Mouse (Mus musculus): ENCODE data around the gene Hist1h2bf. TPM values are rescaled to one million over a fixed set of nuclear protein-coding genes. Genes with fewer than 3 reads are reported as not detected.
"Not testable (repeated sequence)": the region's sequence is repeated elsewhere in the genome, so short reads cannot be mapped to it uniquely, and the experiment has no call there.

Hist1h2bf gene
- polyA plus RNA-seq, 2 experiments = 3.4 to 15.9 TPM

GRCm38 (mm10) chr13:23595622-23596372, 21.8 kb upstream of the Hist1h2bf start:
- Histone ChIP-seq H3K27ac (peak overlapping the region; percentile 97), H3K4me1 (replicated peaks; ENCODE audit: control insufficient read depth in 2 of 2, insufficient read depth in 2 of 2, low read length in 1 of 2) (peaks cover 44 to 48% of the 10 kb centered on the region in 2 experiments), H3K4me3 (ENCODE audit: insufficient read depth in 1 of 2, low read depth in 2 of 2, low read length in 2 of 2) (peak overlapping the region in 1 of 2 experiments; percentile 10; a peak in 1 of 4 replicates)

GRCm38 (mm10) chr13:23595185-23595584, 21.2 kb upstream of the Hist1h2bf start:
- H3K4me2 ChIP-seq (ENCODE audit: low read depth) = peak overlapping the region; percentile 63
- TF ChIP-seq CTCF (IDR thresholded peaks at IDR 0.05; ENCODE audit: low read depth) (no peak), EP300 (IDR thresholded peaks at IDR 0.05; ENCODE audit: low read depth) (no peak)
- ATAC-seq (ENCODE audit: insufficient read depth) (peak; percentile 27; the same call in 1 of the 2 replicates), DNase-seq (ENCODE audit: low read depth in 3 of 3, low spot score in 3 of 3) (no peak)
- peak overlapping the region; percentile 76 for H3K9ac ChIP-seq (replicated peaks)
- H3K27ac ChIP-seq = peak overlapping the region; percentile 97
- H3K9me3 ChIP-seq (ENCODE audit: control insufficient read depth, low read length) = no peaks in the 10 kb centered on the region
- no peaks in the 10 kb centered on the region for H3K36me3 ChIP-seq (replicated peaks; ENCODE audit: control insufficient read depth, insufficient read depth, low read depth)
- peaks cover 44 to 48% of the 10 kb centered on the region in 2 experiments for H3K4me1 ChIP-seq (replicated peaks; ENCODE audit: control insufficient read depth in 2 of 2, insufficient read depth in 2 of 2, low read length in 1 of 2)
- no peak overlapping the region; a peak in 1 of 4 replicates for H3K4me3 ChIP-seq (ENCODE audit: insufficient read depth in 1 of 2, low read depth in 2 of 2, low read length in 2 of 2)
- H3K27me3 ChIP-seq (ENCODE audit: control insufficient read depth, insufficient read depth, low read length) = no peaks in the 10 kb centered on the region
- 14% methylated on average over 2 of the region's 2 CpGs for WGBS (ENCODE audit: insufficient replicate concordance)

More at GRCm38 (mm10) chr13:23595622-23596372, 21.8 kb upstream of the Hist1h2bf start:
- Histone ChIP-seq H3K9ac (replicated peaks) (peak overlapping the region; percentile 76), H3K27me3 (ENCODE audit: control insufficient read depth, insufficient read depth, low read length) (no peaks in the 10 kb centered on the region), H3K36me3 (replicated peaks; ENCODE audit: control insufficient read depth, insufficient read depth, low read depth) (no peaks in the 10 kb centered on the region), H3K4me2 (ENCODE audit: low read depth) (peak overlapping the region; percentile 63), H3K9me3 (ENCODE audit: control insufficient read depth, low read length) (no peaks in the 10 kb centered on the region)
- TF ChIP-seq EP300 (IDR thresholded peaks at IDR 0.05; ENCODE audit: low read depth) (peak; percentile 87), CTCF (IDR thresholded peaks at IDR 0.05; ENCODE audit: low read depth) (no peak)
- ATAC-seq (ENCODE audit: insufficient read depth) = peak; percentile 94
- WGBS (ENCODE audit: insufficient replicate concordance) = 29% methylated on average over 7 of the region's 7 CpGs
- peak in 2 of 3 experiments; percentile 70 to 74 for DNase-seq (ENCODE audit: low read depth in 3 of 3, low spot score in 3 of 3)

- TF ChIP-seq CTCF (IDR thresholded peaks at IDR 0.05; ENCODE audit: low read depth) = no peak
- no peak for TF ChIP-seq EP300 (IDR thresholded peaks at IDR 0.05; ENCODE audit: low read depth)
- H3K9ac ChIP-seq (replicated peaks) = peak overlapping the region; percentile 49
Observed at GRCm38 (mm10) chr13:23593051-23593770, 19.2 kb upstream of the Hist1h2bf start.

GRCm38 (mm10) chr13:23592614-23593013, 18.6 kb upstream of the Hist1h2bf start:
- H3K4me2 ChIP-seq (ENCODE audit: low read depth) = no peak overlapping the region; the same call in 1 of the 2 replicates
- peak overlapping the region; percentile 49 for H3K9ac ChIP-seq (replicated peaks)
- H3K4me3 ChIP-seq (ENCODE audit: insufficient read depth in 1 of 2, low read depth in 2 of 2, low read length in 2 of 2) = no peak overlapping the region
- no peaks in the 10 kb centered on the region for H3K27me3 ChIP-seq (ENCODE audit: control insufficient read depth, insufficient read depth, low read length)
- no peaks in the 10 kb centered on the region for H3K9me3 ChIP-seq (ENCODE audit: control insufficient read depth, low read length)
- H3K4me1 ChIP-seq (replicated peaks; ENCODE audit: control insufficient read depth in 2 of 2, insufficient read depth in 2 of 2, low read length in 1 of 2) = peaks cover 43 to 46% of the 10 kb centered on the region in 2 experiments
- WGBS (ENCODE audit: insufficient replicate concordance) = 71% methylated on average over 7 of the region's 7 CpGs
- TF ChIP-seq CTCF (IDR thresholded peaks at IDR 0.05; ENCODE audit: low read depth) (no peak), EP300 (IDR thresholded peaks at IDR 0.05; ENCODE audit: low read depth) (no peak)
- no peak for DNase-seq (ENCODE audit: low read depth in 3 of 3, low spot score in 3 of 3)
- H3K36me3 ChIP-seq (replicated peaks; ENCODE audit: control insufficient read depth, insufficient read depth, low read depth) = no peaks in the 10 kb centered on the region
- no peak for ATAC-seq (ENCODE audit: insufficient read depth)
- peak overlapping the region; percentile 78 for H3K27ac ChIP-seq

More at GRCm38 (mm10) chr13:23593051-23593770, 19.2 kb upstream of the Hist1h2bf start:
- Histone ChIP-seq H3K27ac (peak overlapping the region; percentile 78), H3K9me3 (ENCODE audit: control insufficient read depth, low read length) (no peaks in the 10 kb centered on the region), H3K4me3 (ENCODE audit: insufficient read depth in 1 of 2, low read depth in 2 of 2, low read length in 2 of 2) (no peak overlapping the region), H3K27me3 (ENCODE audit: control insufficient read depth, insufficient read depth, low read length) (no peaks in the 10 kb centered on the region), H3K4me2 (ENCODE audit: low read depth) (peak overlapping the region; percentile 29), H3K4me1 (replicated peaks; ENCODE audit: control insufficient read depth in 2 of 2, insufficient read depth in 2 of 2, low read length in 1 of 2) (peaks cover 44 to 48% of the 10 kb centered on the region in 2 experiments), H3K36me3 (replicated peaks; ENCODE audit: control insufficient read depth, insufficient read depth, low read depth) (no peaks in the 10 kb centered on the region)
- DNase-seq (ENCODE audit: low read depth in 3 of 3, low spot score in 3 of 3) = no peak
- 8% methylated on average over 5 of the region's 5 CpGs for WGBS (ENCODE audit: insufficient replicate concordance)
- no peak for ATAC-seq (ENCODE audit: insufficient read depth)

- H3K9ac ChIP-seq (replicated peaks) = not testable (repeated sequence)
Observed at GRCm38 (mm10) chr13:23591886-23592285, 17.9 kb upstream of the Hist1h2bf start.

More at GRCm38 (mm10) chr13:23591886-23592285, 17.9 kb upstream of the Hist1h2bf start:
- not testable (repeated sequence) for DNase-seq (ENCODE audit: low read depth in 3 of 3, low spot score in 3 of 3); ATAC-seq (ENCODE audit: insufficient read depth); H3K9me3 ChIP-seq (ENCODE audit: control insufficient read depth, low read length); H3K27me3 ChIP-seq (ENCODE audit: control insufficient read depth, insufficient read depth, low read length); H3K4me3 ChIP-seq (ENCODE audit: insufficient read depth in 1 of 2, low read depth in 2 of 2, low read length in 2 of 2); H3K4me2 ChIP-seq (ENCODE audit: low read depth); H3K27ac ChIP-seq; H3K36me3 ChIP-seq (replicated peaks; ENCODE audit: control insufficient read depth, insufficient read depth, low read depth)
- peaks cover 42% of the 10 kb centered on the region in 2 experiments for H3K4me1 ChIP-seq (replicated peaks; ENCODE audit: control insufficient read depth in 2 of 2, insufficient read depth in 2 of 2, low read length in 1 of 2)
- WGBS (ENCODE audit: insufficient replicate concordance) = 50% methylated on average over 7 of the region's 7 CpGs

Data from liver, embryonic 14.5 days (tissue).